Mouse (Mus musculus): ENCODE data around the gene Ston1. TPM values are rescaled to one million over a fixed set of nuclear protein-coding genes. Genes with fewer than 3 reads are reported as not detected.
A peak's percentile ranks its signal among the peaks of the same experiment; 100 is the strongest.

The Ston1 gene
- 16.6 TPM for polyA plus RNA-seq (2012; fragmentation: generic; extraction: Trizol)

DNA sequence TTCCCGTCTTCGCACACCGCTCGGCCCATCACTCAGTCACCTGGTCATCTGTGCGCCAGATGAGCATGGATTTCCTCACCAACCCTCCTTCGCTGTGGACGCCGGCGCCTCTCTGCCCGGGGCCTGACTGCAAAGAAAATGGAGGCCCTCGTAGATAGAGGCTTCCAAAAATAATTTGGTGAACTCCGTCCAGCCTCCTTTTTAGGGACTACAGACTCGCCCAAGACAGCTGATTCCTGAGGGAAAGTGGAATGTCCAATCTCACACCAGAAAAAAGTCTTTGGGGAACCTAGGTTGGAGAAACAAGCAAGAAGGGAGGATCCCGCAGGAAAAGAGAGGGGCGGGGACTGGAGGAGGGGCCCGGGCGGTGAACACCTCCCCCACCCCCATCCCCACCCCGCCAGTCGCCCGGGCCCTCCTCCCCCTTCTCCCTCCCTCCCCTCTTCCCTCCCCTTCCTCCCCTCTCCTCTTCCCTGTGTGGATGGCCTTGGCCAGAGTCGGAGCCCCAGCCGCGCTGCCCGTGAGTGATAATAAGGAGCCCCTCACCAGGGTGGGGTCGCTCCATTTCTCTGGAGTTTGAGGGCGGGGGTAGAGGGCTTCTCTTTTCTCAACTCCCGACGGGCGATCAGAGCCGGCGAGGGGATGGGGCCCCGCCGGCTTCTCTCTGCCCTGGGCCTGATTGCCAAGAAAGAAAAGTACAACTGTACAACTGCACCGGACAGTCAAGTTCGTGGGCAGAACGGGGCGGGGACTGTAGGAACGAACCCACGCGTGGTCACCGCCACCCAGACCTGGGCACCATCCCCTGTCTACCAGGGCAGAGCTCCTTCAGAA lies at the start of gene Ston1:
TSS of gene Ston1 (plus strand) at position 463 of the 834 bp plus-strand sequence.
- H3K4me2 ChIP-seq (ENCODE audit: low read depth), result peak within 1 kb of the TSS; percentile 86
- peak; percentile 48 for TF ChIP-seq POLR2A (IDR thresholded peaks at IDR 0.05; ENCODE audit: insufficient read length, low read depth)
- TF ChIP-seq MAX (IDR thresholded peaks at IDR 0.05; ENCODE audit: low read depth), result no peak
- TF ChIP-seq SRF (IDR thresholded peaks at IDR 0.05; ENCODE audit: control insufficient read depth, insufficient read length, low read depth), result no peak
- no peak for TF ChIP-seq CEBPB (IDR thresholded peaks at IDR 0.05; ENCODE audit: insufficient read depth, poor library complexity, severe bottlenecking)
- TF ChIP-seq MYOD1 (IDR thresholded peaks at IDR 0.05; ENCODE audit: control insufficient read depth in 1 of 3, insufficient read length in 2 of 3, low read depth in 2 of 3), result peak in 1 of 3 experiments; percentile 58
- no peak for TF ChIP-seq REST (IDR thresholded peaks at IDR 0.05; ENCODE audit: insufficient read depth, insufficient read length)
- TF ChIP-seq TCF3 (IDR thresholded peaks at IDR 0.05; ENCODE audit: insufficient read length, low read depth), result no peak
- peak in 1 of 3 experiments; percentile 47 for TF ChIP-seq MYOG (IDR thresholded peaks at IDR 0.05; ENCODE audit: control insufficient read depth in 1 of 3, insufficient read depth in 1 of 3, insufficient read length in 2 of 3, low read depth in 2 of 3)
- no peak for TF ChIP-seq POLR2AphosphoS2 (IDR thresholded peaks at IDR 0.05; ENCODE audit: insufficient read length, low read depth)
- no peak for TF ChIP-seq TCF12 (IDR thresholded peaks at IDR 0.05; ENCODE audit: insufficient read depth, poor library complexity, severe bottlenecking)
- TF ChIP-seq USF1 (IDR thresholded peaks at IDR 0.05; ENCODE audit: low read depth), result no peak
- no peak for TF ChIP-seq E2F4 (IDR thresholded peaks at IDR 0.05; ENCODE audit: insufficient read depth)
- peaks cover 33% of the 10 kb centered on the region for H3K79me2 ChIP-seq (ENCODE audit: control insufficient read depth, insufficient read depth)
- peak within 1 kb of the TSS; percentile 75 for H3K4me3 ChIP-seq
- peak within 1 kb of the TSS; percentile 59 for H3ac ChIP-seq (ENCODE audit: control insufficient read depth, insufficient read length)
- no peaks in the 10 kb centered on the region for H3K27me3 ChIP-seq (ENCODE audit: control insufficient read depth, insufficient read depth, insufficient read length)
- no peaks in the 10 kb centered on the region for H3K36me3 ChIP-seq (ENCODE audit: control insufficient read depth, insufficient read depth)

DNA sequence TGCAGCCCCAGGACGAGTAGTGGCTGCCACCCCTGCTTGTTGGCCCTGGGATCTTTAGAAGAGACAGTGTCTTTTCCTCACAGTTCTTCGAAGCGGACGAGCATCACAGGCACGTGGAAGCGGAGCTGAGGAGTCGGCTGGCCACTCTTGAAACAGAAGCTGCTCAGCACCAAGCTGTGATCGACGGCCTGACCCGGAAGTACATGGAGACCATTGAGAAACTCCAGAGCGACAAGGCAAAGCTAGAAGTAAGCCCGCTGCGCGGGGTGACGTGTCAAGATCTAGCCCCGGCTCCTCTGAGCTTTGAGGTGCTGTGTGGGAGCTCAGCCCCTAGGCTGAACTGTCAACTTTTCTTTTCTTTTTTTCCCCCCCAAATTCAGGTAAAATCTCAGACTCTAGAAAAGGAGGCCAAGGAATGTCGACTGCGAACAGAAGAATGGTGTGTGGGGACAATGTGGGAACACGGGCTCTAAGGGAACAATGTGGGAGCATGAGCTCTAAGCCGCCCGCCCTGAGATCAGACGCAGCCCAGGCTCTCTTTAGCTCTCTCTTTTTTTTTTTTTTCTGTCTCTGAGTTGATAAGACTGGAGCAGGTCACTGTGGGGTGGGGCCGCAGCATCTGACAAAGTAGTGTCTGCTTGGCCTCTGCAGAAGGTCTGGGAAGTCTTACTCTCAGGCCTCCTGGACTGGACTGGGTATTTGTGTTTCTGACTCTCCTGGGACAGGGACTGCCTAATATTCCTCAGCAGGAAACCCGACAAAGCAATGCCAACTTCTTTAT lies 47.9 kb upstream of the Ston1 start:
- peaks cover 7% of the 10 kb centered on the region for H3K36me3 ChIP-seq (ENCODE audit: control insufficient read depth, insufficient read depth)
- H3K79me2 ChIP-seq (ENCODE audit: control insufficient read depth, insufficient read depth), result no peaks in the 10 kb centered on the region
- TF ChIP-seq MYOD1 (IDR thresholded peaks at IDR 0.05; ENCODE audit: control insufficient read depth in 1 of 3, insufficient read length in 2 of 3, low read depth in 2 of 3), result no peak
- no peak for TF ChIP-seq MYOG (IDR thresholded peaks at IDR 0.05; ENCODE audit: control insufficient read depth in 1 of 3, insufficient read depth in 1 of 3, insufficient read length in 2 of 3, low read depth in 2 of 3)
- TF ChIP-seq SRF (IDR thresholded peaks at IDR 0.05; ENCODE audit: control insufficient read depth, insufficient read length, low read depth), result no peak
- TF ChIP-seq MAX (IDR thresholded peaks at IDR 0.05; ENCODE audit: low read depth), result no peak
- TF ChIP-seq POLR2AphosphoS2 (IDR thresholded peaks at IDR 0.05; ENCODE audit: insufficient read length, low read depth), result no peak
- TF ChIP-seq POLR2A (IDR thresholded peaks at IDR 0.05; ENCODE audit: insufficient read length, low read depth), result no peak
- TF ChIP-seq REST (IDR thresholded peaks at IDR 0.05; ENCODE audit: insufficient read depth, insufficient read length), result no peak
- TF ChIP-seq TCF3 (IDR thresholded peaks at IDR 0.05; ENCODE audit: insufficient read length, low read depth), result no peak
- no peak for TF ChIP-seq USF1 (IDR thresholded peaks at IDR 0.05; ENCODE audit: low read depth)
- TF ChIP-seq CEBPB (IDR thresholded peaks at IDR 0.05; ENCODE audit: insufficient read depth, poor library complexity, severe bottlenecking), result no peak
- no peak for TF ChIP-seq TCF12 (IDR thresholded peaks at IDR 0.05; ENCODE audit: insufficient read depth, poor library complexity, severe bottlenecking)
- H3K4me2 ChIP-seq (ENCODE audit: low read depth), result no peak overlapping the region
- H3ac ChIP-seq (ENCODE audit: control insufficient read depth, insufficient read length), result no peak overlapping the region
- no peaks in the 10 kb centered on the region for H3K27me3 ChIP-seq (ENCODE audit: control insufficient read depth, insufficient read depth, insufficient read length)
- H3K4me3 ChIP-seq, result no peak overlapping the region

- Histone ChIP-seq H3K4me2 (ENCODE audit: low read depth) (no peak overlapping the region), H3K4me3 (no peak overlapping the region), H3K36me3 (ENCODE audit: control insufficient read depth, insufficient read depth) (peaks cover 7% of the 10 kb centered on the region), H3K27me3 (ENCODE audit: control insufficient read depth, insufficient read depth, insufficient read length) (no peaks in the 10 kb centered on the region), H3ac (ENCODE audit: control insufficient read depth, insufficient read length) (no peak overlapping the region), H3K79me2 (ENCODE audit: control insufficient read depth, insufficient read depth) (no peaks in the 10 kb centered on the region)
- TF ChIP-seq TCF12 (IDR thresholded peaks at IDR 0.05; ENCODE audit: insufficient read depth, poor library complexity, severe bottlenecking) (no peak), MAX (IDR thresholded peaks at IDR 0.05; ENCODE audit: low read depth) (no peak), MYOD1 (IDR thresholded peaks at IDR 0.05; ENCODE audit: control insufficient read depth in 1 of 3, insufficient read length in 2 of 3, low read depth in 2 of 3) (no peak), MYOG (IDR thresholded peaks at IDR 0.05; ENCODE audit: control insufficient read depth in 1 of 3, insufficient read depth in 1 of 3, insufficient read length in 2 of 3, low read depth in 2 of 3) (no peak), SRF (IDR thresholded peaks at IDR 0.05; ENCODE audit: control insufficient read depth, insufficient read length, low read depth) (no peak), POLR2AphosphoS2 (IDR thresholded peaks at IDR 0.05; ENCODE audit: insufficient read length, low read depth) (no peak), REST (IDR thresholded peaks at IDR 0.05; ENCODE audit: insufficient read depth, insufficient read length) (no peak), CEBPB (IDR thresholded peaks at IDR 0.05; ENCODE audit: insufficient read depth, poor library complexity, severe bottlenecking) (no peak), POLR2A (IDR thresholded peaks at IDR 0.05; ENCODE audit: insufficient read length, low read depth) (no peak), USF1 (IDR thresholded peaks at IDR 0.05; ENCODE audit: low read depth) (no peak), TCF3 (IDR thresholded peaks at IDR 0.05; ENCODE audit: insufficient read length, low read depth) (no peak), E2F4 (IDR thresholded peaks at IDR 0.05; ENCODE audit: insufficient read depth) (no peak)
These were observed 47.1 kb upstream of the Ston1 start for GRCm38 (mm10) chr17:88550351-88550750.
